Comparison of ENCODE assay signal across 8 mouse cellular contexts in genomic region chr19:21779106-21779505, GRCm38 (mm10). TPM values are rescaled to one million over a fixed set of nuclear protein-coding genes. Genes with fewer than 3 reads are reported as not detected.
DNase-seq lines count a peak whose midpoint lies in the region; ATAC-seq and TF ChIP-seq lines count a peak whose summit lies in the region.

No protein-coding gene starts in this region.

- no peaks in the 10 kb centered on the region for H3K36me3 ChIP-seq in limb, embryonic 13.5 days
- no peaks in the 10 kb centered on the region for H3K36me3 ChIP-seq in stomach, embryonic 15.5 days

- H3K4me1 ChIP-seq in embryonic fibroblast, embryonic 13.5 days (ENCODE audit: control insufficient read depth, insufficient read depth, low read length): peaks cover 8% of the 10 kb centered on the region; the same call in 1 of the 2 replicates
- H3K4me1 ChIP-seq in limb, embryonic 13.5 days: peaks cover 53% of the 10 kb centered on the region
- H3K4me1 ChIP-seq in stomach, embryonic 15.5 days: peaks cover 17% of the 10 kb centered on the region; the same call in 1 of the 2 replicates

- no peak for TF ChIP-seq POLR2A in embryonic fibroblast, embryonic 13.5 days (IDR thresholded peaks at IDR 0.05; ENCODE audit: low read depth, low read length)

- DNase-seq in cerebellum, adult 11 months: peak; percentile 39
- DNase-seq in 3134 (ENCODE audit: extremely low read depth, insufficient read length, low spot score): peak; percentile 9
- DNase-seq in left cerebral cortex, adult 8-10 months (ENCODE audit: low spot score in 2 of 2): no peak
- DNase-seq in thymus, postnatal 0 days (ENCODE audit: low spot score): no peak

- peak overlapping the region; percentile 90 for H3K9ac ChIP-seq in limb, embryonic 13.5 days
- H3K9ac ChIP-seq in stomach, embryonic 15.5 days: peak overlapping the region; percentile 43; the same call in 1 of the 2 replicates

- peak overlapping the region; percentile 84; the same call in 1 of the 2 replicates for H3K27ac ChIP-seq in embryonic fibroblast, embryonic 13.5 days (ENCODE audit: insufficient read depth, low read length)
- peak overlapping the region; percentile 93 for H3K27ac ChIP-seq in limb, embryonic 13.5 days
- peak overlapping the region; percentile 91; the same call in 1 of the 2 replicates for H3K27ac ChIP-seq in stomach, embryonic 15.5 days

- H3K4me3 ChIP-seq in embryonic fibroblast, embryonic 13.5 days (ENCODE audit: insufficient read depth, low read length): peak overlapping the region; percentile 84
- peak overlapping the region; percentile 88 for H3K4me3 ChIP-seq in limb, embryonic 13.5 days
- peak overlapping the region; percentile 70 for H3K4me3 ChIP-seq in stomach, embryonic 15.5 days (replicated peaks)

- WGBS in limb, embryonic 13.5 days: under 1% methylated on average over 11 of the region's 11 CpGs
- under 1% methylated on average over 11 of the region's 11 CpGs for WGBS in stomach, embryonic 15.5 days

- no peak for TF ChIP-seq CTCF in embryonic fibroblast, embryonic 13.5 days (IDR thresholded peaks at IDR 0.05; ENCODE audit: borderline replicate concordance, insufficient read depth, low read length)

- H3K4me2 ChIP-seq in limb, embryonic 13.5 days (replicated peaks): peak overlapping the region; percentile 82
- H3K4me2 ChIP-seq in stomach, embryonic 15.5 days: peak overlapping the region; percentile 66

- no peaks in the 10 kb centered on the region for H3K9me3 ChIP-seq in limb, embryonic 13.5 days
- no peaks in the 10 kb centered on the region for H3K9me3 ChIP-seq in stomach, embryonic 15.5 days

- ATAC-seq in cerebellum, adult (ENCODE audit: insufficient number of reproducible peaks, low FRiP score, low TSS enrichment): no peak
- ATAC-seq in limb, embryonic 13.5 days (ENCODE audit: low FRiP score, low read depth): no peak
- no peak for ATAC-seq in stomach, embryonic 15.5 days (ENCODE audit: insufficient read depth, low FRiP score, low read depth)

- peaks cover 9% of the 10 kb centered on the region for H3K27me3 ChIP-seq in limb, embryonic 13.5 days
- H3K27me3 ChIP-seq in stomach, embryonic 15.5 days (replicated peaks): no peaks in the 10 kb centered on the region

RNA-seq across cellular contexts. Expression of gene Cemip2, which starts 1.0 kb away (rescaled TPM):
- polyA plus RNA-seq in embryonic fibroblast, embryonic 13.5 days (2011; ENCODE audit: insufficient read length, low read depth, missing spikeins): 24.0 and 25.5 TPM in 2 replicates
- polyA plus RNA-seq in limb, embryonic 13.5 days (2015; fragmentation: Nextera tagmentation; extraction: Ambion mirVana): 36.9 and 39.0 TPM in 2 replicates
- polyA plus RNA-seq in stomach, embryonic 15.5 days (2015; fragmentation: Nextera tagmentation; extraction: Ambion mirVana): 12.9 and 13.8 TPM in 2 replicates
- total RNA-seq in left cerebral cortex, adult 8-10 months (2022): 10 to 100 TPM; 11.1 to 13.8 (median 11.5) TPM
- polyA plus RNA-seq in thymus, postnatal 0 days (2015; fragmentation: Nextera tagmentation; extraction: Ambion mirVana): 4.7 and 5.6 TPM in 2 replicates

Comparison
In these comparisons a context has a peak if more than half of its experiments do, and no peak if none do; other contexts are left out.
1. DNase-seq: peak in cerebellum, adult 11 months (single experiment) and 3134 (single experiment); none in left cerebral cortex, adult 8-10 months (0 of 2) and thymus, postnatal 0 days (single experiment).
2. Peak in every context shown above with its lines, with median percentiles within 50 percentile points of each other: H3K27ac ChIP-seq and H3K4me3 ChIP-seq.